Mouse (Mus musculus) mesoderm, embryonic 11.5 days (tissue): ENCODE results near the gene Kantr.

Experiments used
- DNase-seq: peaks from one replicate; pipeline ENCODE4 v3.0.0-alpha.2; 2012; ENCODE audit warnings: low read depth, low spot score

Gene Kantr

GRCm38 (mm10) chrX:152279384-152279783 lies 47.9 kb downstream of the Kantr start:
- DNase-seq = no peak

- DNase-seq = no peak
Measured at GRCm38 (mm10) chrX:152271189-152271588, 56.1 kb downstream of the Kantr start.
